Mouse (Mus musculus): ENCODE data around the gene Gm21541. TPM values are rescaled to one million over a fixed set of nuclear protein-coding genes. Genes with fewer than 3 reads are reported as not detected.

Gene Gm21541
- not detected for polyA plus RNA-seq (2014; fragmentation: Illumina TruSeq; extraction: RNeasy Lipid Tissue Mini Kit (QIAGEN cat#74804); ENCODE audit: low read depth, low replicate concordance)

DNA sequence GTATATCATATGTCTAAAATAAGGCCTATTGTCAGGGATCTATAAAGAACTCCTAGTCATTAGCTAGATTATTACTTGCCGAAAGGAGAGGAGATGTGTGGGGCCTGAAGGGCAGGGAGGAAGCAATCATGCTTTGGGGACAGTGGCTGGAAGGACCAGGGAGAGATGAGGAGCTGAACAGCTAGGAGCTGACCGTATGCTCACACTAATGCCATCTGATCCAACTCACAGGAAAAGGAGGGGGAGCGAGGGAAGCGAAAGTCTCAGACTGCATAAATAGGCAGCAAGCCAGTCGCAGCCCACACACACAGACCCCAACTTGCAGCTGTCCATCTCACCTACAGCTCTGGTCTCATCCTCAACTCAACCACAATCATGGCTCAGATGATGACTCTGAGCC, at the start of gene Gm21541:
TSS of gene Gm21541 (plus strand) at position 301 of the 400 bp plus-strand sequence.

DNA sequence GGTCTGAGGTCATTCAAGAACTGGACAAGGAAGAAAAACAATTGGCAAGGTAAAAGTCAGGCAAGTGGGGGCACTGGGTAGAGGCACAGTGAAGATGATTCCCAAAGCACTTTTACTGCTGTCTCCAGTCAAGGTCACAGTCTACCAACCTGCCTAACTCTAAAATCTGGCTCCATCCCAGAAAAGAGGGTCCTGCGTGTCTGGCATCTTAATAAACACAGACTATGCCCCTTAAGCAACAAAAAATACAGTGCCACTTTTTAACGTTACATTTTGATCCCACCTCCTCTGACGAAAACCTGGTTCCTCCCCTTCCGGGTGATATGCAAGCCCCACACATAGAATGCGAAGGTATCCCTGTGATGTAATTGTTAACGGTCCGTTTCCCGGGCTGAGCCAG, 37.9 kb downstream of the Gm21541 start, which contains the start of gene Gm20878:
TSS of gene Gm20878 (plus strand) at position 301 of the 400 bp plus-strand sequence.

Other genes with a start within 250 kb of the Gm21541 start
- gene Cntfr, start 206.5 kb upstream of the Gm21541 start, polyA plus RNA-seq (2014; fragmentation: Illumina TruSeq; extraction: RNeasy Lipid Tissue Mini Kit (QIAGEN cat#74804); ENCODE audit: low read depth, low replicate concordance) = 6.3 TPM
- gene Il11ra1, start 203.6 kb upstream of the Gm21541 start, polyA plus RNA-seq (2014; fragmentation: Illumina TruSeq; extraction: RNeasy Lipid Tissue Mini Kit (QIAGEN cat#74804); ENCODE audit: low read depth, low replicate concordance) = 114 TPM
- 27.5 TPM for gene Rpp25l, start 190.1 kb upstream of the Gm21541 start, polyA plus RNA-seq (2014; fragmentation: Illumina TruSeq; extraction: RNeasy Lipid Tissue Mini Kit (QIAGEN cat#74804); ENCODE audit: low read depth, low replicate concordance)
- gene Dctn3, start 180.4 kb upstream of the Gm21541 start, polyA plus RNA-seq (2014; fragmentation: Illumina TruSeq; extraction: RNeasy Lipid Tissue Mini Kit (QIAGEN cat#74804); ENCODE audit: low read depth, low replicate concordance) = 70.5 TPM
- gene Arid3c, start 172.5 kb upstream of the Gm21541 start, polyA plus RNA-seq (2014; fragmentation: Illumina TruSeq; extraction: RNeasy Lipid Tissue Mini Kit (QIAGEN cat#74804); ENCODE audit: low read depth, low replicate concordance) = not detected
- gene Galt, start 148.4 kb upstream of the Gm21541 start, polyA plus RNA-seq (2014; fragmentation: Illumina TruSeq; extraction: RNeasy Lipid Tissue Mini Kit (QIAGEN cat#74804); ENCODE audit: low read depth, low replicate concordance) = 65.1 TPM
- 24.3 TPM for gene Sigmar1, start 147.5 kb upstream of the Gm21541 start, polyA plus RNA-seq (2014; fragmentation: Illumina TruSeq; extraction: RNeasy Lipid Tissue Mini Kit (QIAGEN cat#74804); ENCODE audit: low read depth, low replicate concordance)
- gene Ccl27a, start 129.4 kb upstream of the Gm21541 start, polyA plus RNA-seq (2014; fragmentation: Illumina TruSeq; extraction: RNeasy Lipid Tissue Mini Kit (QIAGEN cat#74804); ENCODE audit: low read depth, low replicate concordance) = 25.4 TPM
- not detected for gene Gm20878, start 38.0 kb downstream of the Gm21541 start, polyA plus RNA-seq (2014; fragmentation: Illumina TruSeq; extraction: RNeasy Lipid Tissue Mini Kit (QIAGEN cat#74804); ENCODE audit: low read depth, low replicate concordance)
- 0.10 TPM for gene Fam205a4, start 62.4 kb downstream of the Gm21541 start, polyA plus RNA-seq (2014; fragmentation: Illumina TruSeq; extraction: RNeasy Lipid Tissue Mini Kit (QIAGEN cat#74804); ENCODE audit: low read depth, low replicate concordance)
- not detected for gene Gm21093, start 131.1 kb downstream of the Gm21541 start, polyA plus RNA-seq (2014; fragmentation: Illumina TruSeq; extraction: RNeasy Lipid Tissue Mini Kit (QIAGEN cat#74804); ENCODE audit: low read depth, low replicate concordance)
- not detected for gene Gm3893, start 187.6 kb downstream of the Gm21541 start, polyA plus RNA-seq (2014; fragmentation: Illumina TruSeq; extraction: RNeasy Lipid Tissue Mini Kit (QIAGEN cat#74804); ENCODE audit: low read depth, low replicate concordance)
- not detected for gene Gm13304, start 211.2 kb downstream of the Gm21541 start, polyA plus RNA-seq (2014; fragmentation: Illumina TruSeq; extraction: RNeasy Lipid Tissue Mini Kit (QIAGEN cat#74804); ENCODE audit: low read depth, low replicate concordance)
- not detected for gene Gm13306, start 249.8 kb downstream of the Gm21541 start, polyA plus RNA-seq (2014; fragmentation: Illumina TruSeq; extraction: RNeasy Lipid Tissue Mini Kit (QIAGEN cat#74804); ENCODE audit: low read depth, low replicate concordance)

Measured in heart, adult 10 weeks (tissue).